Mouse (Mus musculus) liver, embryonic 11.5 days (tissue): Measurements from ENCODE around the gene Sae1. TPM values are rescaled to one million over a fixed set of nuclear protein-coding genes. Genes with fewer than 3 reads are reported as not detected.
A peak's percentile ranks its signal among the peaks of the same experiment; 100 is the strongest.

Experiments
- ATAC-seq: fragments of 200-750 bp; cut with Nextera tagmentation; replicated peaks from 2 replicates; pipeline ENCODE4 v1.8.0; 2017; ENCODE audit warnings: moderate number of reproducible peaks, mild to moderate bottlenecking, moderate TSS enrichment, moderate library complexity; ENCODE audit not compliant: low FRiP score
- DNase-seq: peaks from one replicate; pipeline ENCODE4 v3.0.0-alpha.2; 2017; ENCODE audit warnings: low spot score
- H3K27ac ChIP-seq: fragments of 300-500 bp; sonication (generic); 2 replicates; pipeline ENCODE4 v1.5.1; 2014; ENCODE audit warnings: mild to moderate bottlenecking, low read depth, low read length, control low read depth
- H3K27me3 ChIP-seq: fragments of 300-500 bp; sonication (generic); replicated peaks from 2 replicates; pipeline ENCODE4 v1.6.1; 2014; ENCODE audit warnings: low read length, mixed read lengths; ENCODE audit not compliant: control insufficient read depth, insufficient read depth
- H3K36me3 ChIP-seq: fragments of 300-500 bp; sonication (generic); 2 replicates; pipeline ENCODE4 v1.6.1; 2014; ENCODE audit warnings: mild to moderate bottlenecking, low read length, moderate library complexity, mixed read lengths; ENCODE audit not compliant: control insufficient read depth, insufficient read depth
- H3K4me1 ChIP-seq: fragments of 300-500 bp; sonication (generic); replicated peaks from 2 replicates; pipeline ENCODE4 v1.6.1; 2014; ENCODE audit warnings: low read length, mixed read lengths; ENCODE audit not compliant: control insufficient read depth, insufficient read depth
- H3K4me2 ChIP-seq: fragments of 300-500 bp; sonication (generic); 2 replicates; pipeline ENCODE4 v1.6.1; 2014; ENCODE audit warnings: mild to moderate bottlenecking, control low read depth, moderate library complexity
- H3K4me3 ChIP-seq: fragments of 300-500 bp; sonication (generic); 2 replicates; pipeline ENCODE4 v1.5.1; 2014; ENCODE audit warnings: low read depth, low read length, control low read depth
- H3K9ac ChIP-seq: fragments of 300-500 bp; sonication (generic); 2 replicates; pipeline ENCODE4 v1.6.1; 2014; ENCODE audit warnings: low read depth, low read length, control low read depth
- H3K9me3 ChIP-seq: fragments of 300-500 bp; sonication (generic); 2 replicates; pipeline ENCODE4 v1.6.1; 2016; ENCODE audit warnings: low read length, inconsistent platforms, mixed read lengths; ENCODE audit not compliant: control insufficient read depth
- WGBS: fragments of 180-500 bp; shearing (Covaris S2); extraction: QIAGEN DNeasy Blood & Tissue Kit; methylation state at CpG from one replicate; pipeline ENCODE4 v1.1.7; 2014; 5-methylcytosine and 5-hydroxymethylcytosine counted together
- polyA plus RNA-seq: library from polyadenylated mRNA; unstranded; fragments of >200 nt; fragmentation: Nextera tagmentation; extraction: Ambion mirVana; gene quantifications from 2 replicates; pipeline ENCODE4 v1.2.1, GENCODE M21; 2014

The Sae1 gene
- polyA plus RNA-seq, 1 experiment from 2014 or later, result 267 TPM

- H3K4me2 ChIP-seq, result no peak overlapping the region
- DNase-seq, result no peak
- no peaks in the 10 kb centered on the region for H3K4me1 ChIP-seq
- H3K27me3 ChIP-seq, result no peaks in the 10 kb centered on the region
- no peak overlapping the region for H3K27ac ChIP-seq
- no peak overlapping the region for H3K4me3 ChIP-seq
- H3K9me3 ChIP-seq, result no peaks in the 10 kb centered on the region
- peaks cover 54% of the 10 kb centered on the region for H3K36me3 ChIP-seq
- ATAC-seq, result no peak
- 85% methylated on average over 5 of the region's 5 CpGs for WGBS
- H3K9ac ChIP-seq, result no peak overlapping the region
These were observed 31.1 kb upstream of the Sae1 start for GRCm38 (mm10) chr7:16418713-16419112.

DNA sequence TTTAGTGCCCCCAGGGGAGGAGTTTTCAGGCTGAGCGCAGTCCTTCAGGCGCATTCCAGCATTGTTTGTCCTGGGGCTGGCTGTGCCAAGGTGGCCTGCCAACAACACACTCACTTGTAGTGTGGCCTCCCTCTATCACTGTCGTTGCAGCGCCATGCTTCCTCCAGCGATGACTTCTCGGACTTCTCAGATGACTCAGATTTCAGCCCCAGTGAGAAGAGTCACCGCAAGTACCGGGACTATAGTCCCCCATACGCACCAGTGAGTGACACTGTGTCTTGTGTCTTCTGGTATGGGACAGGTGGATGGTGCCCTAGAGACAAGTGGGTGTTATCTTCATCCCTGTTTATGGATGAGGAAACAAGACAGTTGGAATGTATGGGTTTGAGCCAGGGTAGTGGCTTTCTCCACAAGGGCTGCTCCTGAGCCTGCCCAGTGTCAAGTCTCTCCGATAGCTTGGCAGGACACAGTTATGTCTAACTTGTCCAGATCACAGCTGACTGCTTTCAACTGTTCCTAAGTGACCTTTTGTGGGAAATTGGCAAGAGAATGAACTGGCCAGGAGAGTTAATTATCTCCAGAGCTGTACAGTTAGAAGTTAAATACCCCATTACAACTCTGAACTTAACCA, 29.6 kb upstream of the Sae1 start:
- H3K27ac ChIP-seq, result 0 out of 2 replicates have a peak overlapping the region, but pooled peaks have one; percentile 5
- WGBS, result 89% methylated on average over 10 of the region's 10 CpGs
- no peak for DNase-seq
- H3K9me3 ChIP-seq, result no peaks in the 10 kb centered on the region
- no peak overlapping the region for H3K9ac ChIP-seq
- ATAC-seq, result no peak
- H3K36me3 ChIP-seq, result peaks cover 48% of the 10 kb centered on the region
- H3K4me1 ChIP-seq, result peaks cover 9% of the 10 kb centered on the region
- H3K27me3 ChIP-seq, result no peaks in the 10 kb centered on the region
- H3K4me3 ChIP-seq, result no peak overlapping the region
- H3K4me2 ChIP-seq, result no peak overlapping the region

DNA sequence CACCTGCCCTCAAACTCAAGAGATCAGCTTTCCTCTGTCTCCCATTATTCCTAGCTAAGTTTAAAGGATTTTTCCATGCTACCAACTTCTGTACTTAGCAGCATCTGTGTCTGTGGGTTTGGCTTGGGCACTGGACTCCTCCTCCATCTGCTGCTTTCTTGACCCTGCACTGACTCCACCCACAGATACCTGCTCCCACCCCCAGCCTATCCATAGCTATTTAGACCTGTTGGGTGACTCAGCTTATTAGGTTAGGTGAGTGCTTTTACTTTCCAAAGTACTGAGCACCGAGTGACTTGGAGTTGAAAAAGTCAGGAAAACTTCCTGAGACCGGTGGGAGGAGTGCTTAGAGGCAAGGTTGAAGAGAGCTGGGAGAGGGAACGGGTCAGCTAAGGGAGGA, 27.8 kb upstream of the Sae1 start:
- Histone ChIP-seq H3K27ac (peak overlapping the region; percentile 14; the same call in 1 of the 2 replicates), H3K4me3 (no peak overlapping the region), H3K9me3 (no peaks in the 10 kb centered on the region), H3K36me3 (peaks cover 35% of the 10 kb centered on the region), H3K9ac (peak overlapping the region; percentile 39; the same call in 1 of the 2 replicates), H3K4me2 (no peak overlapping the region), H3K4me1 (peaks cover 22% of the 10 kb centered on the region), H3K27me3 (no peaks in the 10 kb centered on the region)
- no peak for DNase-seq
- 86% methylated on average over 3 of the region's 3 CpGs for WGBS
- no peak for ATAC-seq

DNA sequence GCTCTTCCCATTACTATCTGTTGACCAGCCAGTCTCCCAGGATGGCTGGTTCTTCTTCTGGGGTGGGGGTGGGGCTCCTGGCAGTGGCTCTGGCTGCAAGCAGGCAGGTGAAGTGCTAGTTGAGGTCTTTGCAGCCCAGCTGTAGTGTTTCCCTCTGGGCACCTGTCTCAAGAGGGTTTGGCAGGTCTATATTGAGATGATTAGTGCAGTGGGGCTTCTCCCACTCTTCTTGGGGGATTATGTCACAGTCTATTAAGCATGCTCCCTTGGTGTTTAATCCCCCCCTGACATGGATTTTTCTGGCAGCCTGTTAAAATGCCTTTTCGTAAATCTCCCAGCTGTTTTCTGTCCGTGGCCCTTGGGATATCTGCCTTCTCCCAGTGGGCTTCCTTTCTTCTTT, 25.3 kb upstream of the Sae1 start:
- H3K27ac ChIP-seq, result peak overlapping the region; percentile 86
- no peaks in the 10 kb centered on the region for H3K27me3 ChIP-seq
- 83% methylated on average over 2 of the region's 2 CpGs for WGBS
- H3K36me3 ChIP-seq, result peaks cover 18% of the 10 kb centered on the region; the same call in 1 of the 2 replicates
- H3K4me2 ChIP-seq, result peak overlapping the region; percentile 10; the same call in 1 of the 2 replicates
- no peaks in the 10 kb centered on the region for H3K9me3 ChIP-seq
- DNase-seq (no peak), ATAC-seq (peak; percentile 5; the same call in 1 of the 2 replicates)
- no peak overlapping the region for H3K9ac ChIP-seq
- peaks cover 27% of the 10 kb centered on the region for H3K4me1 ChIP-seq
- no peak overlapping the region for H3K4me3 ChIP-seq

GRCm38 (mm10) chr7:16412220-16412896, 24.8 kb upstream of the Sae1 start:
- Histone ChIP-seq H3K9ac (peak overlapping the region; percentile 49; the same call in 1 of the 2 replicates), H3K27ac (peak overlapping the region; percentile 86), H3K4me3 (no peak overlapping the region), H3K4me2 (peak overlapping the region; percentile 16), H3K27me3 (no peaks in the 10 kb centered on the region), H3K4me1 (peaks cover 32% of the 10 kb centered on the region), H3K9me3 (no peaks in the 10 kb centered on the region), H3K36me3 (peaks cover 12% of the 10 kb centered on the region; the same call in 1 of the 2 replicates)
- WGBS, result 65% methylated on average over 8 of the region's 8 CpGs
- ATAC-seq (peak; percentile 73), DNase-seq (no peak)

DNA sequence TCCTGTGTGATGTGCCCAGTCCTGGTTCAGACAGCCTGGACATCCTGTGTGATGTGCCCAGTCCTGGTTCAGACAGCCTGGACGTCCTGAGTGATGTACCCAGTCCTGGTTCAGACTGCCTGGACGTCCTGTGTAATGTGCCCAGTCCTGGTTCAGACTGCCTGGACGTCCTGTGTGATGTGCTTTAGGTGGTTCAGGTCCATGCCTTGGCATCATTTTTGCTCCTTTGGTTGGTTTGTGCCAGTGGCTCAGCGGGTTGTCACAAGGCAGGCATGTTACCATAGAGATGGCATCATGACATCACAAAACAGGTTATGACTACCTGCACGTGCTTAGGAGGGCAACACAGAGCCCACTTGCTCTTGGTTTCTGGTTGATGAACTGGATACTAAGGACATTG, 23.5 kb upstream of the Sae1 start:
- peak overlapping the region; percentile 86; the same call in 1 of the 2 replicates for H3K27ac ChIP-seq
- DNase-seq, result no peak
- peak overlapping the region; percentile 16; the same call in 1 of the 2 replicates for H3K9ac ChIP-seq
- H3K36me3 ChIP-seq, result 0 out of 2 replicates have a peak, but pooled peaks cover 3% of the 10 kb centered on the region
- WGBS, result 86% methylated on average over 5 of the region's 5 CpGs
- H3K4me3 ChIP-seq, result no peak overlapping the region
- no peak for ATAC-seq
- no peaks in the 10 kb centered on the region for H3K27me3 ChIP-seq
- peaks cover 41% of the 10 kb centered on the region for H3K4me1 ChIP-seq
- H3K4me2 ChIP-seq, result no peak overlapping the region
- H3K9me3 ChIP-seq, result no peaks in the 10 kb centered on the region

- Histone ChIP-seq H3K9me3 (no peaks in the 10 kb centered on the region), H3K4me3 (no peak overlapping the region), H3K4me2 (no peak overlapping the region), H3K27me3 (no peaks in the 10 kb centered on the region), H3K36me3 (0 out of 2 replicates have a peak, but pooled peaks cover 3% of the 10 kb centered on the region), H3K4me1 (peaks cover 55% of the 10 kb centered on the region), H3K9ac (peak overlapping the region; percentile 36; the same call in 1 of the 2 replicates), H3K27ac (peak overlapping the region; percentile 49; the same call in 1 of the 2 replicates)
- DNase-seq (no peak), ATAC-seq (no peak)
- 92% methylated on average over 3 of the region's 3 CpGs for WGBS
These were observed 19.4 kb upstream of the Sae1 start for GRCm38 (mm10) chr7:16406978-16407377.

DNA sequence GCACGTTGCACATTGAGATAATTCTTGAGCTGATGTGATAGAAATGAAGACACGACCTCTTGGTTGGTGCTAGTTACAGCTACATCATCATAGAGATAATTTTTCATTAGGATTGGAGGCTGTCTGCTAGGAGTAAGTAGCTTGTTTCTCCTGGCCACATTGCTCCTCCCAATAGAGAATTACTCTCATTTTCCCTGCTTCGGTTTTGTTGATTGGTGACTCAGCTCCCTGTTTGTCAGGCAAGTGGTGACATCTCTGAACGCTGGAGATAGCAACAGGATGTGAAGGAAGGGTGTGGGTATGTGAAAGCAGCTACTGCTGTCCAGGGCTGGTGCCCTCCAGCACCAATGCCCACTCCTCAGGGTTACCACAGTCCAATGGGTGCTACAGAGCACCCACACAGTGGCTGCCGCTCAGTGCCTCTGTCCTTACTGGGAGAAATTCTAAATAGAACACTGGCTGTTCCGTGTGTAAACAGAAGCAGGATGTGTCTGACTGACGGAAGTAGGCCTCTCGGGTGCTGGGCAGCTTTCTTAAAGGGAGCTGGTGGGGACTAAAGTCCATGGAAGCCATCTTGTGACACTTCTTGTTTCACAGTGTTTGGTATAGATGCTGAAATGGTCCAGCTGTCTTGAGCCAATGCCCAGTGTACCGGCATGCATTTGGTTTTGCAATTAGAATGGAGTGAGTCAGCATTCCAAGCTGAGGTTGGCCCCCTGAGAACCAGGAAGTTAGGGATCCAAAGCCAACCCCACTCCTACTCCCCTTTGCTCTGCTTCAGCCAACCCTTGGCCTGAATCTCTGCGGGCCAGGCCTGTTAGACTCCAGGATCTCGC, 18.1 kb upstream of the Sae1 start:
- ATAC-seq, result peak; percentile 69
- Histone ChIP-seq H3K9ac (peak overlapping the region; percentile 75), H3K9me3 (no peaks in the 10 kb centered on the region), H3K27ac (peak overlapping the region; percentile 99), H3K4me1 (peaks cover 45% of the 10 kb centered on the region), H3K36me3 (0 out of 2 replicates have a peak, but pooled peaks cover 3% of the 10 kb centered on the region), H3K4me3 (peak overlapping the region; percentile 40), H3K27me3 (no peaks in the 10 kb centered on the region), H3K4me2 (peak overlapping the region; percentile 84)
- WGBS, result 30% methylated on average over 11 of the region's 11 CpGs
- DNase-seq, result peak; percentile 62
